Mouse (Mus musculus) midbrain, embryonic 14.5 days (tissue): ENCODE data around the gene Gm17324. TPM values are rescaled to one million over a fixed set of nuclear protein-coding genes. Genes with fewer than 3 reads are reported as not detected.
"Not testable (repeated sequence)": the region's sequence is repeated elsewhere in the genome, so short reads cannot be mapped to it uniquely, and the experiment has no call there.

Experiments
- ATAC-seq: fragments of 200-750 bp; cut with Nextera tagmentation; 2 replicates; pipeline ENCODE4 v1.8.0; 2017; ENCODE audit warnings: moderate number of reproducible peaks, moderate library complexity; ENCODE audit not compliant: low FRiP score, low TSS enrichment
- DNase-seq: peaks from one replicate; pipeline ENCODE4 v3.0.0-alpha.2; 2015
- H3K27ac ChIP-seq: fragments of 300-500 bp; sonication (generic); replicated peaks from 2 replicates; pipeline ENCODE4 v1.5.1; 2014; ENCODE audit warnings: mild to moderate bottlenecking, low read depth, low read length, moderate library complexity
- H3K27me3 ChIP-seq: fragments of 300-500 bp; sonication (generic); 2 replicates; pipeline ENCODE4 v1.6.1; 2014; ENCODE audit warnings: low read length, control low read depth, mixed read lengths; ENCODE audit not compliant: control insufficient read depth, insufficient read depth
- H3K36me3 ChIP-seq: fragments of 300-500 bp; sonication (generic); 2 replicates; pipeline ENCODE4 v1.6.1; 2014; ENCODE audit warnings: low read length, control low read depth; ENCODE audit not compliant: control insufficient read depth, insufficient read depth
- H3K4me1 ChIP-seq: fragments of 300-500 bp; sonication (generic); 2 replicates; pipeline ENCODE4 v1.6.1; 2014; ENCODE audit warnings: mild to moderate bottlenecking, antibody characterized with exemption, low read length, control low read depth; ENCODE audit not compliant: control insufficient read depth, insufficient read depth
- H3K4me2 ChIP-seq: fragments of 300-500 bp; sonication (generic); 2 replicates; pipeline ENCODE4 v1.6.1; 2014; ENCODE audit warnings: mild to moderate bottlenecking, low read length, moderate library complexity
- H3K4me3 ChIP-seq: fragments of 300-500 bp; sonication (generic); replicated peaks from 2 replicates; pipeline ENCODE4 v1.5.1; 2014; ENCODE audit warnings: low read depth, low read length
- H3K9ac ChIP-seq: fragments of 300-500 bp; sonication (generic); replicated peaks from 2 replicates; pipeline ENCODE4 v1.6.1; 2014; ENCODE audit warnings: mild to moderate bottlenecking, low read length, moderate library complexity
- H3K9me3 ChIP-seq: fragments of 300-500 bp; sonication (generic); 2 replicates; pipeline ENCODE4 v1.6.1; 2016; ENCODE audit warnings: low read length, control low read depth, mixed read lengths; ENCODE audit not compliant: control insufficient read depth
- WGBS: fragments of 180-500 bp; shearing (Covaris S2); extraction: QIAGEN DNeasy Blood & Tissue Kit; methylation state at CpG from one replicate; pipeline ENCODE4 v1.1.7; 2014; 5-methylcytosine and 5-hydroxymethylcytosine counted together
- polyA plus RNA-seq: library from polyadenylated mRNA; unstranded; fragments of >200 nt; fragmentation: Nextera tagmentation; extraction: Ambion mirVana; gene quantifications from 2 replicates; pipeline ENCODE4 v1.2.1, GENCODE M21; 2014

Gm17324 gene
- polyA plus RNA-seq = 0.92 and 1.4 TPM in 2 replicates

DNA sequence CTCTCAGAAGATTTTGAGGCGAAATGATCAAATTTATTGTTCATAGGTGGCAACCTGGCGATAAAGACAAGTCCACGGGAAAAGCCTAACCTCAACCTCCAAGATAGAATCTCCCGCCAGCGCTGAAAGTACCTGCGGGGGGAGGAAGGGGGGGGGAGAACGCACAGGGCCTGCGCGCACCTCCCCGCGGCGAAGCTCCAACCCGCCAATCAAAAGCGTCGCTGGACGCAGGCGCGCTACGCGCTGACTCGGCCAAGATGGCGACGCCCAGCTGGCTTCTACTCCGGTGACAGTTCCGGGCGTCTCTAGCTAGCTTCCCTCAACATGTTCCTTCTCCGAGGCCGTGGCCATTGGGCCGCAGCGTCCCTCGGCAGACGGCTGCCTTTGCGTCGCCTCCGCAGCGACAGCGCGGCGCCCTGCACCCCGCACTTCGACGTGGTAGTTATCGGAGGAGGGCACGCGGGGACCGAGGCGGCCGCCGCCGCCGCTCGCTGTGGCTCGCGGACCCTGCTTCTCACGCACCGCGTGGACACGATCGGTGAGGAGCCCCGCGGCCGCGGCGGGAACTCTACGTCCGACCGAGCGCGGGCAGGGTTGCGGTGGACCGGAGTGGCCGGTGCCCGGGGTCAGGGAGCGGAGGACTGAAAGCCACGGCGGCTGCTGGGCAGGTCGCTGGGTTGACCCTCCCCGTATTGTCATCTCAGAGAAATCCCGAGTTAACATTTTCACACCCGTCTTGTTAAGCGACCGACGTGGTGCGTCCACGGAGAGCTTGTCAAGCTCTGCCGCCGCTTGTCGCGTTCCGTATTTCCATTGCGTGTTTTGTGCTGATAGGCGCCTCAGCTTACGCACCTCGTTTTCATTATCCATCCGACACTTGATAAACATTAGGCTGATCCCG is at the start of gene Gm17324, which contains the start of gene Mto1:
TSS of gene Gm17324 (minus strand) at position 814 of the 901 bp plus-strand sequence.
TSS of gene Mto1 (plus strand) at position 236 of the 901 bp plus-strand sequence.
- peak within 1 kb of the TSS; percentile 86 for H3K9ac ChIP-seq
- ATAC-seq (peak; percentile 96), DNase-seq (peak; percentile 97)
- H3K4me3 ChIP-seq = peak within 1 kb of the TSS; percentile 94
- H3K27ac ChIP-seq = peak within 1 kb of the TSS; percentile 93
- H3K36me3 ChIP-seq = peaks cover 26% of the 10 kb centered on the region
- no peaks in the 10 kb centered on the region for H3K9me3 ChIP-seq
- H3K27me3 ChIP-seq = peaks cover 25% of the 10 kb centered on the region
- H3K4me2 ChIP-seq = peak within 1 kb of the TSS; percentile 59
- under 1% methylated on average over 96 of the region's 96 CpGs for WGBS
- H3K4me1 ChIP-seq = peaks cover 9% of the 10 kb centered on the region

DNA sequence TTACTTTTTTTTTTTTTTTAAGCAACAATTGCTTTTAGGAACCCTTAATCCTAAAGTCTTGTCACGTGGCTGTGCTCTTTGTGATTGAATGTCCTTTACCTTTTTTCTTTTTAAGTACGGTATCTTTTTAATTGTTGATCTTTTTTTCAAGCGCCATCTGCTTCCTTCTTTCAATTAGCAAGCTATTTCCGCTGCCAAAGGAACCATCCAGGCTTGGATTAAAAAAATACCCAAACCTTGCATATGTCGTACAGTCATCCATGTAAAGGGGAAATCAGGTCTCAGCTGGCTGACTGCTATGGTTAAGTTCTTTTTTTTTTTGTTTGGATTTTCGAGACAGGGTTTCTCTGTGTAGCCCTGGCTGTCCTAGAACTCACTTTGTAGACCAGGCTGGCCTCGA is 44.6 kb upstream of the Gm17324 start:
- no peak for DNase-seq
- Histone ChIP-seq H3K27ac (no peak overlapping the region), H3K9me3 (no peaks in the 10 kb centered on the region)

DNA sequence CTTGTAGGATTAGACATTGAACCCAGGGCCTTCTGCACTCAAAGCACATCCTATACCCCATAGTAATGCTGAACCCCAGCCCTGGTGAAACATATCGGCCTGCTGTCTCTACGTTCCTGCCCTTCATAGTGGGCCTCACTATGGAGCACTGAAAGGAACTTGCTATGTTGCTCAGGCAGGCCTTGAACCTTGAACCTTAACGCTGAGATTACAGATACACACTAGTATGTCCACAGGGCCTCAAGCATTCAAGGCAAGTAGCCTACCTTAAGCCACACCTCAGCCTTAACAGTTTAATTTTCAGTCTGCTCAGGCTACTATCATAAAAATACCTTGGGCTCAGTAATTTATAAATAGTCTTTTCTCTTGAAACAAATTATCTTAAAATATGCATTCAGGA is 43.7 kb upstream of the Gm17324 start:
- no peaks in the 10 kb centered on the region for H3K36me3 ChIP-seq
- 0 out of 2 replicates have a peak, but pooled peaks cover 6% of the 10 kb centered on the region for H3K4me1 ChIP-seq
- no peak for DNase-seq
- ATAC-seq = no peak
- H3K9ac ChIP-seq = no peak overlapping the region
- H3K27ac ChIP-seq = no peak overlapping the region
- H3K9me3 ChIP-seq = no peaks in the 10 kb centered on the region
- no peak overlapping the region for H3K4me2 ChIP-seq
- 96% methylated on average over 3 of the region's 3 CpGs for WGBS
- no peak overlapping the region for H3K4me3 ChIP-seq
- no peaks in the 10 kb centered on the region for H3K27me3 ChIP-seq

More for the DNA sequence above, 44.6 kb upstream of the Gm17324 start:
- Histone ChIP-seq H3K36me3 (no peaks in the 10 kb centered on the region), H3K9ac (no peak overlapping the region), H3K4me3 (no peak overlapping the region), H3K4me2 (no peak overlapping the region), H3K4me1 (0 out of 2 replicates have a peak, but pooled peaks cover 6% of the 10 kb centered on the region), H3K27me3 (no peaks in the 10 kb centered on the region)
- 84% methylated on average over 7 of the region's 7 CpGs for WGBS
- no peak for ATAC-seq

DNA sequence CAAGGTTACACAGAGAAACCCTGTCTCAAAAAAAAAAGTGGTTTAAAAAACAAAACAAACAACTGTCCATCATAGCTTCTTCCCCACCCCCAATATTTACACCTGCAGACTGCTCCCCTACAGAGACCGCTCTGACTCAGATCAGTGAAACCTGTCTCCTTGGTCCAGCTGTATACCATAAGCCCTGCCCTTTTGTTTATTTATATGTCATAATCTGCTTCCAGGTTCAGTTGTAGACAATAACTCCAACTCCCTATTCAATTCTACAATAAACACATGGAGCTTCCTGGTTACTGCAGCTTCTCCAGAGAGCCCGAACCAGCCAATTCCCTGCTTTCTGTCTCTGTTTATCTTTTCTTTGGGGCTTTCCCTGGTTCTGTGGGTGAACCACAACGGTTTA is 42.6 kb upstream of the Gm17324 start:
- Histone ChIP-seq H3K4me3 (no peak overlapping the region), H3K27me3 (no peaks in the 10 kb centered on the region), H3K36me3 (no peaks in the 10 kb centered on the region), H3K9ac (no peak overlapping the region), H3K9me3 (no peaks in the 10 kb centered on the region), H3K4me2 (no peak overlapping the region), H3K27ac (no peak overlapping the region), H3K4me1 (0 out of 2 replicates have a peak, but pooled peaks cover 6% of the 10 kb centered on the region)
- WGBS = 87% methylated on average over 3 of the region's 3 CpGs
- ATAC-seq (no peak), DNase-seq (no peak)

DNA sequence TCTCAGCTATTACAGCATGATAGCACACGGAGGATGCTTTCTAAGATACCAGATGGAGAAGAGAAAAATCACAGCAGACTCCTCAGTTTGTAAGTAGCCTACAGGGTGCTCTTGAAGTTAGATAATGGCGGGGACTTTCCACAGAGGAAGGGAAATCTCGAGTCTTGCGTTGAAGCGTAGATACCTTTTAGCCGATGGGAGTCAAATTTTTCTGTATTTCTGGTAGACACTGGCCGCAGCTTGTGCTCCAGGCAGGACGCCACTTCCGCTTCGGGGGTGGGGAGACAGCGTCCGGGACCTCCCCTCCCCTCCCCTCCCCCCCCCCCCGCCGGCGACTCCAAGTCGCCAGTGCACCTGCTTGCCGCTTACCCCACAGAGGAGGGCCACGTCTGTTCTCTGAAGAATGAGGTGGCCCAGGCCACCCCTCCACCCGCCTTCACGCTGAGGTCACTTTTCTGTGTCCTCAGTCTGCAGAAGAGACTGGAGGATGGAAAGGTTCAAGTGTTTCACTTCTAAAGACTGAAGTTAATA is 40.4 kb upstream of the Gm17324 start, which contains the start of gene Eef1a1:
TSS of gene Eef1a1 (minus strand) at position 262 of the 531 bp plus-strand sequence.
- peak within 1 kb of the TSS; percentile 35 for H3K4me3 ChIP-seq
- peak within 1 kb of the TSS; percentile 63 for H3K9ac ChIP-seq
- H3K27ac ChIP-seq = peak within 1 kb of the TSS; percentile 45; the same call in 1 of the 2 replicates
- H3K27me3 ChIP-seq = no peaks in the 10 kb centered on the region
- H3K9me3 ChIP-seq = no peaks in the 10 kb centered on the region
- ATAC-seq (peak; percentile 29; the same call in 1 of the 2 replicates), DNase-seq (peak; percentile 60)
- 0 out of 2 replicates have a peak, but pooled peaks cover 6% of the 10 kb centered on the region for H3K4me1 ChIP-seq
- 2% methylated on average over 16 of the region's 20 CpGs for WGBS
- H3K36me3 ChIP-seq = no peaks in the 10 kb centered on the region
- peak within 1 kb of the TSS; percentile 62 for H3K4me2 ChIP-seq

DNA sequence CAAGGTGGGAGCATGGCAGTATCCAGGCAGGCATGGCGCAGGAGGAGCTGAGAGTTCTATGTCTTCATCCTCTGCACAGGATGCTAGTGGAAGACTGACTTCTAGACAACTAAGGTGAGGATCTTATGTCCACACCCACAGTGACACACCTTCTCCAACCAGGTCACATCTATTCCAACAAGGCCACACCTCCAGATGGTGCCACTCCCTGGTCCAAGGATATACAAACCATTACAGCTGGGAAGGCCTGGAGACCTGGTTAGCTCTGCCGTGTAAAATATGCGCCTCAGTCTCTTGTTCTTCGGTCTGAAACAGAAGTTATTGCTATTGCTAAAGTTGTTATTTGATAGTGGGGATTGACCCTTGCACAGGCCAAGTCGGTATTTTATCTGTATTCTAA is 39.4 kb upstream of the Gm17324 start:
- H3K27me3 ChIP-seq, H3K27ac ChIP-seq, H3K4me2 ChIP-seq, ATAC-seq, H3K4me3 ChIP-seq, H3K36me3 ChIP-seq, DNase-seq, H3K9ac ChIP-seq, H3K9me3 ChIP-seq, H3K4me1 ChIP-seq: not testable (repeated sequence)
- WGBS = 96% methylated on average over 5 of the region's 5 CpGs

DNA sequence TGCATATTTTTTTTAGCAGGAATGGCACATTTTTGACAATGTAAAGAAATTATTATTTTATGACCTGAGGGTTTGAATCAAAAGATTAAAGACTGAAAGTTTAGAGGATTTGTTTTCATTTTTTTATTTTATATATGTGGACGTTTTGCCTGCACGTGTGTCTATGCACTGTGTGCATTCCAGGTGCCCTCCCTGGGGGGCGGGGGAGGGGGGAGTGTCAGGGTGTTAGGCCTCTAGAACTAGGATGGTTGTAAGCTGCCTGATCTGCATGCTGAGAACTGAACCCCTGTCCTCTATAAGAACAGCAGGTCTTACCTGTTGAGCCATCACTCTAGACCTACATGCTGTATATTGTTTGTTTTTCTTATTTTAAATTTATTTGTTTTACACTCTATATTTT is 36.1 kb upstream of the Gm17324 start:
- Histone ChIP-seq H3K9ac (no peak overlapping the region), H3K36me3 (peaks cover 1% of the 10 kb centered on the region; the same call in 1 of the 2 replicates), H3K4me3 (no peak overlapping the region), H3K27me3 (no peaks in the 10 kb centered on the region), H3K4me2 (no peak overlapping the region), H3K9me3 (no peaks in the 10 kb centered on the region), H3K27ac (no peak overlapping the region), H3K4me1 (peaks cover 16% of the 10 kb centered on the region; the same call in 1 of the 2 replicates)
- DNase-seq (no peak), ATAC-seq (no peak)
- 85% methylated on average over 3 of the region's 3 CpGs for WGBS

DNA sequence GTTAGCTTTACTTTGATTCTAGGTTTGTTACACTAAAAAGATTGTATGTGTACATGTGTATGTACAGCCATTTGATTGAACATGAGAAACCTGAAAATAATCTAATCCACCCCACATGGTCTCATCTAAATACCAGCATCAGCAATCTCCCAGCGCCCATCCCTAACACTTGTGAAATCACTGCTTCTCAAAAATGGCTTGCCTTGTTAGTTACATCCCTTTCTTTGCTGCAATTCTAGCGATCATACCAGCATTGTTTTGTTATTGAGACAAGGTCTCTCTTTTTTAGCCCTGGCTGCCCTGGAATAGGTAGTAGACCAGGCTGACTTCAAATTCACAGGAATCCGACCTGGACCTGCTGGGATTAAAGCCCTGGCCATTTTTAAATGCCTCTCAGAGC is 33.8 kb upstream of the Gm17324 start:
- Histone ChIP-seq H3K27me3 (no peaks in the 10 kb centered on the region), H3K36me3 (peaks cover 22% of the 10 kb centered on the region), H3K4me2 (peak overlapping the region; percentile 58), H3K4me1 (peaks cover 18% of the 10 kb centered on the region; the same call in 1 of the 2 replicates), H3K27ac (peak overlapping the region; percentile 100), H3K9ac (peak overlapping the region; percentile 86), H3K9me3 (no peaks in the 10 kb centered on the region), H3K4me3 (peak overlapping the region; percentile 56)
- whole genome bisulfite sequencing = 8% methylated on average over 3 of the region's 3 CpGs
- DNase-seq (no peak), ATAC-seq (no peak)
